Mouse (Mus musculus) midbrain, embryonic 14.5 days (tissue): ENCODE results near the gene Gm10322. TPM values are rescaled to one million over a fixed set of nuclear protein-coding genes. Genes with fewer than 3 reads are reported as not detected.

Source experiments
- ATAC-seq: fragments of 200-750 bp; cut with Nextera tagmentation; 2 replicates; pipeline ENCODE4 v1.8.0; 2017; ENCODE audit warnings: moderate number of reproducible peaks, moderate library complexity; ENCODE audit not compliant: low FRiP score, low TSS enrichment
- DNase-seq: peaks from one replicate; pipeline ENCODE4 v3.0.0-alpha.2; 2015
- H3K27ac ChIP-seq: fragments of 300-500 bp; sonication (generic); replicated peaks from 2 replicates; pipeline ENCODE4 v1.5.1; 2014; ENCODE audit warnings: mild to moderate bottlenecking, low read depth, low read length, moderate library complexity
- H3K27me3 ChIP-seq: fragments of 300-500 bp; sonication (generic); 2 replicates; pipeline ENCODE4 v1.6.1; 2014; ENCODE audit warnings: low read length, control low read depth, mixed read lengths; ENCODE audit not compliant: control insufficient read depth, insufficient read depth
- H3K36me3 ChIP-seq: fragments of 300-500 bp; sonication (generic); 2 replicates; pipeline ENCODE4 v1.6.1; 2014; ENCODE audit warnings: low read length, control low read depth; ENCODE audit not compliant: control insufficient read depth, insufficient read depth
- H3K4me1 ChIP-seq: fragments of 300-500 bp; sonication (generic); 2 replicates; pipeline ENCODE4 v1.6.1; 2014; ENCODE audit warnings: mild to moderate bottlenecking, antibody characterized with exemption, low read length, control low read depth; ENCODE audit not compliant: control insufficient read depth, insufficient read depth
- H3K4me2 ChIP-seq: fragments of 300-500 bp; sonication (generic); 2 replicates; pipeline ENCODE4 v1.6.1; 2014; ENCODE audit warnings: mild to moderate bottlenecking, low read length, moderate library complexity
- H3K4me3 ChIP-seq: fragments of 300-500 bp; sonication (generic); replicated peaks from 2 replicates; pipeline ENCODE4 v1.5.1; 2014; ENCODE audit warnings: low read depth, low read length
- H3K9ac ChIP-seq: fragments of 300-500 bp; sonication (generic); replicated peaks from 2 replicates; pipeline ENCODE4 v1.6.1; 2014; ENCODE audit warnings: mild to moderate bottlenecking, low read length, moderate library complexity
- H3K9me3 ChIP-seq: fragments of 300-500 bp; sonication (generic); 2 replicates; pipeline ENCODE4 v1.6.1; 2016; ENCODE audit warnings: low read length, control low read depth, mixed read lengths; ENCODE audit not compliant: control insufficient read depth
- WGBS: fragments of 180-500 bp; shearing (Covaris S2); extraction: QIAGEN DNeasy Blood & Tissue Kit; methylation state at CpG from one replicate; pipeline ENCODE4 v1.1.7; 2014; 5-methylcytosine and 5-hydroxymethylcytosine counted together
- polyA plus RNA-seq: library from polyadenylated mRNA; unstranded; fragments of >200 nt; fragmentation: Nextera tagmentation; extraction: Ambion mirVana; gene quantifications from 2 replicates; pipeline ENCODE4 v1.2.1, GENCODE M21; 2014

The Gm10322 gene
- polyA plus RNA-seq, 1 experiment from 2014 or later, result not detected

GRCm38 (mm10) chr10:59589856-59590255 is 26.0 kb upstream of the Gm10322 start:
- Histone ChIP-seq H3K27ac (no peak overlapping the region), H3K4me2 (no peak overlapping the region), H3K36me3 (no peaks in the 10 kb centered on the region), H3K9ac (no peak overlapping the region), H3K27me3 (no peaks in the 10 kb centered on the region), H3K4me3 (no peak overlapping the region), H3K4me1 (no peaks in the 10 kb centered on the region), H3K9me3 (no peaks in the 10 kb centered on the region)
- no peak for DNase-seq
- WGBS, result 95% methylated on average over 13 of the region's 13 CpGs
- ATAC-seq, result no peak

- Histone ChIP-seq H3K4me3 (no peak overlapping the region), H3K9me3 (no peaks in the 10 kb centered on the region), H3K4me1 (no peaks in the 10 kb centered on the region), H3K36me3 (no peaks in the 10 kb centered on the region), H3K27me3 (no peaks in the 10 kb centered on the region), H3K9ac (no peak overlapping the region), H3K4me2 (no peak overlapping the region), H3K27ac (no peak overlapping the region)
- ATAC-seq (no peak), DNase-seq (no peak)
- WGBS, result 89% methylated on average over 9 of the region's 9 CpGs
These were observed 25.3 kb upstream of the Gm10322 start for GRCm38 (mm10) chr10:59590606-59591005.

DNA sequence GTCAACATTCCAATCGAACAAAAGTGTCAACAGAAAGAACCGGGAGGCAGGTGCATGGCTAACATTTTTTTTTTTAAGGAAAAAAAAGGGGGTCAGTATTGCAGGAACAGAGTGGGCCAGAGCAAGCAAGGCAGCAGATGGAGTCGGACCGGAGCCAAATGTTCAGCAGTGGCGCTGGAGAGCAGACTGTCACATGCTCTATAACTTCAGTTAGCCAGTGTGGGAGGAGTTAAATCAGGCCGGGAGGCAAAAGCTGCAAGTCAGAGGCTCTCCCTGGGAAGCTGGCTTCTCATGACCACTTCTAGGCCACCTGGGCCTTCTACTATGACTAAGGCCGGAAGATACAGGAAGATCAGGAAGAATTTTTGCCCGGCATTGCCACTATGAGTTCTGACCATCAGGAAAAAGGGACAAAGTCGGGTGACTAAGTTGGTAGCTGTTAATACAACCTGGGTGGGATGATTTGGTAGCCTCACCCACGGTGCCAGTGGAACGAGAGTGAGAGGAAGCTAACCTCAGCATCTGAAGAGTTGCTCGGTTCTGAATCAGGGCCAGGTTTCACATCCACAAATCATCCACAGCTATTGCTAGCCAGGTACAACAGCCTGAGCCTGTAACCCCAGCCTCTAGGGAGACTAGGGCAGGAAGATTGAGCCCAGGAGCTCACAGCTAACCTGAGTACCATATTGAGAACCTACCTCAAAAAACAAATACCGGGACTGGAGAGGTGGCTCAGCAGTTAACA is 21.9 kb upstream of the Gm10322 start:
- WGBS, result 83% methylated on average over 13 of the region's 13 CpGs
- Histone ChIP-seq H3K36me3 (no peaks in the 10 kb centered on the region), H3K9me3 (no peaks in the 10 kb centered on the region), H3K27me3 (no peaks in the 10 kb centered on the region), H3K4me1 (no peaks in the 10 kb centered on the region), H3K4me2 (no peak overlapping the region), H3K27ac (no peak overlapping the region), H3K4me3 (no peak overlapping the region), H3K9ac (no peak overlapping the region)
- DNase-seq, result no peak
- ATAC-seq, result no peak

DNA sequence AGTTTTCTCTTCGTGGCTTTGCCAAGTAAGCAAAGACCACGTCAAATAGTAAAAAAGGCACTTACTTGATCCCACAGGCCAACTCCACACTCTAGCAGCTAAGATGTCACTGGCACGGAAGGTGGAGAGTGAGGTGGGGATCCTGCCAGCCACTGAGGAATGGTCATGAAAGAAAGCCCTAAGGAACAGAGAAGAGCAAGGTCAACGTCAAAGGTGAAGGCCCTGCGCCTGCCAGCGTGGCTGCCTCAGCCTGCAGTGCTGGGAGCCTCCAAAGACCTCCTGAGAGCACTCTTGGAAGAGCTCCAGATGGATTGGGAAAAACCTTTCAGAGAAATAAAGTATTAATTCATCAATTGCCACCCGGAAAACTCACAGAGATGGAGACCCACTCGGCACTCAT is 15.3 kb upstream of the Gm10322 start:
- Histone ChIP-seq H3K9me3 (no peaks in the 10 kb centered on the region), H3K4me2 (no peak overlapping the region), H3K27ac (no peak overlapping the region), H3K4me1 (no peaks in the 10 kb centered on the region), H3K36me3 (no peaks in the 10 kb centered on the region), H3K27me3 (no peaks in the 10 kb centered on the region), H3K9ac (no peak overlapping the region), H3K4me3 (no peak overlapping the region)
- DNase-seq (no peak), ATAC-seq (no peak)
- WGBS, result 86% methylated on average over 8 of the region's 8 CpGs

DNA sequence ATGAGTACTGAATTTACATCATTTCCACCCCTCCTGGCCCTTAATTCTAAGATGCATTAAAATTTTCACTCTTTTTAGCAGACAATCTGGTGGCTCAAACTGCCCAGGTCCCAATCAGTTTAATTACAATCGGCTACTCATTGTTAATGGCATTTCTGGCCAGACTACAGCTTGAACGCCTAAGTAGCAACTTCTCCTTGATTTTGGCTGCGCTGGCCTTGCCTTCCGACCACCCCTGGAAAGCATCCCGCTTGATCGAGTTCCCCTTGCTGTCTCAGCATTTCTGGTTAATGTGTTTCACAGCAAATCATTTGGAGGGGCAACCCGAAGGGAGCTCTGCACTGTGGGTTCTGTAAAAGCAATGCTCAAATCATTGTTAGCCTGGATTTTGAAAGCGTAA is 13.8 kb upstream of the Gm10322 start:
- 81% methylated on average over 8 of the region's 8 CpGs for WGBS

GRCm38 (mm10) chr10:59602891-59603290 is 13.0 kb upstream of the Gm10322 start:
- H3K27me3 ChIP-seq, result no peaks in the 10 kb centered on the region
- no peaks in the 10 kb centered on the region for H3K36me3 ChIP-seq
- H3K27ac ChIP-seq, result no peak overlapping the region
- H3K4me3 ChIP-seq, result no peak overlapping the region
- H3K4me1 ChIP-seq, result no peaks in the 10 kb centered on the region
- no peaks in the 10 kb centered on the region for H3K9me3 ChIP-seq
- DNase-seq (no peak), ATAC-seq (no peak)
- H3K9ac ChIP-seq, result no peak overlapping the region
- H3K4me2 ChIP-seq, result no peak overlapping the region
- WGBS, result 80% methylated on average over 14 of the region's 14 CpGs

More for the DNA sequence above, 13.8 kb upstream of the Gm10322 start:
- H3K9me3 ChIP-seq, result no peaks in the 10 kb centered on the region
- no peaks in the 10 kb centered on the region for H3K27me3 ChIP-seq
- DNase-seq (no peak), ATAC-seq (no peak)
- no peak overlapping the region for H3K4me3 ChIP-seq
- no peak overlapping the region for H3K27ac ChIP-seq
- H3K4me1 ChIP-seq, result no peaks in the 10 kb centered on the region
- H3K4me2 ChIP-seq, result no peak overlapping the region
- no peaks in the 10 kb centered on the region for H3K36me3 ChIP-seq
- no peak overlapping the region for H3K9ac ChIP-seq

DNA sequence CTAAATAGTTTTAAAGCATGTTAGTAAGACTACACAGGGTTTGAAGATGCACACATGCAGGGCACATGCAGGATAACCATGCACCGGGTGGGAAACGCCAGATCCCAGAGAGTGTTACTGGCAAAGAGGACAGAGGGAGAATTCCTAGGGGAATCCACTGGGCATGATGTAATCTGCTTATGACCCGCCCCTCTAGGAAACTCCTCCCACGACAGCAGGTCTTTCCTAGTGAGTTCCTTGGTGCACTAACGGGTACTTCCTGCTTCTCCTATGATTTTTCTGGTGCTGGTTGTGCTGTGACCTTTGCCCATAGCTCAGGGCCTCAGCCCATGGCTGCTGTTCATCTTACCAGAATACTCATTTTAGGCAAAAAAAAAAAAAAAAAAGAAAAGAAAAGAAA is 12.0 kb upstream of the Gm10322 start:
- H3K4me3 ChIP-seq, result no peak overlapping the region
- 57% methylated on average over 5 of the region's 5 CpGs for WGBS
- H3K4me2 ChIP-seq, result no peak overlapping the region
- no peaks in the 10 kb centered on the region for H3K9me3 ChIP-seq
- H3K27me3 ChIP-seq, result no peaks in the 10 kb centered on the region
- H3K4me1 ChIP-seq, result no peaks in the 10 kb centered on the region
- H3K9ac ChIP-seq, result no peak overlapping the region
- no peak overlapping the region for H3K27ac ChIP-seq
- DNase-seq (no peak), ATAC-seq (no peak)
- no peaks in the 10 kb centered on the region for H3K36me3 ChIP-seq

GRCm38 (mm10) chr10:59604879-59605464 is 10.9 kb upstream of the Gm10322 start:
- WGBS, result 85% methylated on average over 11 of the region's 11 CpGs
- H3K4me1 ChIP-seq, result no peaks in the 10 kb centered on the region
- no peak overlapping the region for H3K27ac ChIP-seq
- no peak for ATAC-seq
- H3K4me3 ChIP-seq, result no peak overlapping the region
- DNase-seq, result no peak
- H3K9me3 ChIP-seq, result no peaks in the 10 kb centered on the region
- no peaks in the 10 kb centered on the region for H3K27me3 ChIP-seq
- H3K4me2 ChIP-seq, result no peak overlapping the region
- H3K9ac ChIP-seq, result no peak overlapping the region
- no peaks in the 10 kb centered on the region for H3K36me3 ChIP-seq

DNA sequence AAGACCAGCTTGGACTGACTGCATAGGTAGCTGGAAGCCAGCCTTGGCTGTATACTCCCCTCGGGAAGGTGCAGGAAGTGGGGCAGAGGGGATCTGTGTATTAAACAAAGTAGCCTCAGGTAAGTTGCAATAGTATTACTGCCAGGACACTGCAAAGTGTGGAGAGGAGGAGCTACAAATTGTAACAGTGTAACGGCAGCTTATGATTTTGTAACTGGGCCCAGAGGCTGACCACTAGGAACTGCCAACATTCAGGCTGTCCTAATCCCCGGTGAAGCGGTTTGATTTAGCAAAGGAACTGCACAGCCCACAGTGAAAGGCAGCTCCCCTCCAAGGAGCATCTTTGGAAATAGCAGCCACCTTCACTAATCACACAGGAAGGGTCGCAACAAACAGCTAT is 2.6 kb upstream of the Gm10322 start:
- Histone ChIP-seq H3K4me3 (no peak overlapping the region), H3K4me1 (peaks cover 14% of the 10 kb centered on the region), H3K36me3 (no peaks in the 10 kb centered on the region), H3K27ac (no peak overlapping the region), H3K27me3 (no peaks in the 10 kb centered on the region), H3K4me2 (no peak overlapping the region), H3K9ac (no peak overlapping the region), H3K9me3 (no peaks in the 10 kb centered on the region)
- WGBS, result 67% methylated on average over 5 of the region's 5 CpGs
- ATAC-seq, result no peak
- no peak for DNase-seq
